Mouse (Mus musculus) heart, postnatal 36 days (tissue): ENCODE measurements around the gene Dyrk1b. TPM values are rescaled to one million over a fixed set of nuclear protein-coding genes. Genes with fewer than 3 reads are reported as not detected.
"Not testable (repeated sequence)": the region's sequence is repeated elsewhere in the genome, so short reads cannot be mapped to it uniquely, and the experiment has no call there.

Experiments used
- DNase-seq, 2 experiments: peaks; one replicate each; pipeline ENCODE4 v3.0.0; 2021 to 2022
- intact Hi-C: fragments of 180-260 bp; cut with DNase I; formaldehyde crosslinking; loops from one replicate; pipeline ENCODE4 v1.15.1; 2025
- total RNA-seq, 2 experiments: library from RNA; stranded (reverse); gene quantifications; 2 replicates each; pipeline ENCODE4 v1.2.3; 2021

Gene Dyrk1b
- total RNA-seq, 2 experiments from 2014 or later = 31.2 to 34.2 TPM

- no peak for DNase-seq
- intact Hi-C loops = no loop called here
These were observed 12.2 kb downstream of the Dyrk1b start for GRCm38 (mm10) chr7:28191489-28191888.

DNA sequence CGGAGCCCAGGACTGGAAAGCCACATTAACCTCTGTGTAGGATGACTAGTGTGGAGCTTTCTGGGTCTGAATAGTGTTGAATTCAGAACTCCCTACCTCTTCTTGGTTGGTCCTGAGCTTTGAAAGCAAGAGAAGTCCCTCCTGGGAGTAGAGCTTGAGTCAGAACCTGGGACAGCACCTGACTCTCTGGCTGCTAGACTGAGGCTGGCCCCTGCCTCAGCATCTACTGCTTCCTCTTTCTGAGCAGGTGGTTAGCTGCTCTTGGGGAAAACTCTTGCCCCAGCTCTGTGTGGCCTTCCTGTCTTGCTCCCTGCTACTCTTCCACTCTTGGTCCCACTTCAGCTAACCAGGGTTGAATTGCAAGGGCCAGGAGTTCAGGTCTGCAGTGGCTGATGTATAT lies 12.6 kb downstream of the Dyrk1b start:
- DNase-seq = no peak
- intact Hi-C loops = no loop called here

GRCm38 (mm10) chr7:28195414-28196098 lies 16.3 kb downstream of the Dyrk1b start:
- intact Hi-C loops = no loop called here
- DNase-seq = no peak

GRCm38 (mm10) chr7:28196528-28196927 lies 17.3 kb downstream of the Dyrk1b start:
- intact Hi-C loops = no loop called here
- no peak for DNase-seq

- no peak for DNase-seq
- intact Hi-C loops = no loop called here
These were observed 19.8 kb downstream of the Dyrk1b start for GRCm38 (mm10) chr7:28199054-28199453.

GRCm38 (mm10) chr7:28203207-28204108 lies 24.2 kb downstream of the Dyrk1b start:
- no peak for DNase-seq
- intact Hi-C loops = no loop called here

DNA sequence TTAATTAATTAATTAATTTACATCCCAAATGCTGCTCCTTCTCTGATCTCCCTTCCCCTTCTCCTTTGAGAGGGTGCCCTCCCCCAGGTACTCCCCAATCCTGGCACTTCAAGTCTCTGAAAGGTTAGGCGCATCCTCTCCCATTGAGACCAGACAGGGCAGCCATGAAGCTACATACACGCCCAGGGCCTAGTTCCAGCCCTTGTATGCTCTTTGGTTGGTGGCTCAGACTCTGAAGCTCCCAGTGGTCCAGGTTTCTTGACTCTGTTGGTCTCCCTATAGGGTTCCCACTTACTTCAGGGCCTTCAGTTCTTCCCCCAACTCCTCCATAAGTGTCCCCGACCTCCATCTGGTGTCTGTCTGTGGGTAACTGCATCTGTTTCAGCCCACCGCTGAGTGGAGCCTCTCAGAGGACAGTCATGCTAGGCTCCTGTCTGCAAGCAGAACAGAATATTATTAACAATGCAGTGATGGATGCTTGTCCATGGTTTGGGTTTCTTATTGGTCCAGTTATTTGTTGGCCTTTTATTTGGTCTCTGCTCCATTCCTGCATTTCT lies 26.9 kb downstream of the Dyrk1b start:
- DNase-seq = no peak
- intact Hi-C loops = no loop called here

DNA sequence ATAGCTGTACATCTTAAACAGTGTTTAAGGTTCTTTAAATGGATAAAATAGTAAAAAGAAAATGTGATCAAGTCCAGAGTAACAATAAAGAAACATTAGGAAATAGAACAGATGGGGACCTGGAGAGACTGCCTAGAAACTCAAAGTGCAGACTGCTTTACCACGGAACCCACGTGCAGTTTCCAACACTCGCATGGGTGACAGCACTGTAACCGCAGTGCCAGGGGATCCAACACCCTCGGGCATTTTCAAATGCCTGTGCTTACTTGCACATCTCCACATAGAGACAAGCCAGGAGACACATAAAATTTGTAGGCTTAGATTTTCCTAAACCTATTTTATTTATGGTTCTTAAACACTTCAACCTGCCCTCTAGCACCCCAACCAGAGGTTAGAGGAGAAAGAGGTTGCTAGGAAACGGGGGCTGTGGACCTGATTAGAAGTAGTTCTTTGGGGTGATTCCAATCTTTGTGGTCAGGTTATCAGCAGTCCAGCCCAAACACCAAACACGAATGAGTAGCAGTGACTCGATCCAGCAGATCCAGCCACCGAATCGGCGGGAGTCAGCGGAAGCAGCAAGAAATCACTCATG lies 29.2 kb downstream of the Dyrk1b start:
- intact Hi-C loops = no loop called here
- no peak for DNase-seq

GRCm38 (mm10) chr7:28208988-28209508 lies 29.8 kb downstream of the Dyrk1b start:
- intact Hi-C loops = no loop called here
- DNase-seq = peak; percentile 64 to 70

DNA sequence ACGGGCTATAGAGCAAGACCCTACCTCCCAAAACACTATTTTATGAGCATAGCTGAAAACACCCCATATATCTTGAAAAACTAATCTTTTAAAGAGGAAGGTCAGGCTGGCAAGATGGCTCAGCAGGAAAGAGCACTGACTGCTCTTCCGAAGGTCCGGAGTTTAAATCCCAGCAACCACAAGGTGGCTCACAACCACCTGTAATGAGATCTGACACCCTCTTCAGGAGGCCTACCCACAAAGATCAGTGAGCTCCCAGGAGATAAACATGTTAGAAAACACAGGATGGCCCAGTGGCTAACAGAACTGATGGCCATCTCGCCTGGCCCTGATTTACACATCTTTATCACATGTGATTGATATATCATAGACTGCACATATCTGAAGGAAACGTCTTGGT lies 31.5 kb downstream of the Dyrk1b start:
- intact Hi-C loops = loop anchor here (5.0 kb wide), 1 partner anchor 92 kb away; the partner anchor contains the start of gene Dll3
- no peak for DNase-seq

- intact Hi-C loops = loop anchor here (1.0 to 5.0 kb wide), 2 partner anchors 66 to 88 kb away; partner anchors contain the start of gene Dll3
- DNase-seq = peak; percentile 52 to 80
These were observed 34.9 kb downstream of the Dyrk1b start for GRCm38 (mm10) chr7:28214142-28214541.

DNA sequence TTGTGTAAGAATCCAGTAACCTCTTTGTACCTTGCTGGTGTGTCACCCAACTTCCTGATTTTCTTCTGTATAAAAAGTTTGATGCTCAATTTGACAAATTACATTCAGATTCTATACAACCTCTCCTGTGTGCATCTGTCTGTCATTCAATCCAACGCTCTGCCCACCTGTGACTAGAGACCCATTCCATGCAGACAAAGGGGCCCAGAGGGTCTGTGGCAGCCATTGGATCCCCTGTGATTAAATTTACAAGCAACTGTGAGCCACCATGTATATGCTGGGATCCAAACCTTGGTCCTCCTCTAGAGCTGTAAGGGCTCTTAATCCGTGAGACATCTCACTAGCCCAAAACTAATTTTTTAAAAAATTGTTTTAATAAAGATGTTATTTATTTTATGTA lies 36.7 kb downstream of the Dyrk1b start:
- DNase-seq, intact Hi-C loops: not testable (repeated sequence)

DNA sequence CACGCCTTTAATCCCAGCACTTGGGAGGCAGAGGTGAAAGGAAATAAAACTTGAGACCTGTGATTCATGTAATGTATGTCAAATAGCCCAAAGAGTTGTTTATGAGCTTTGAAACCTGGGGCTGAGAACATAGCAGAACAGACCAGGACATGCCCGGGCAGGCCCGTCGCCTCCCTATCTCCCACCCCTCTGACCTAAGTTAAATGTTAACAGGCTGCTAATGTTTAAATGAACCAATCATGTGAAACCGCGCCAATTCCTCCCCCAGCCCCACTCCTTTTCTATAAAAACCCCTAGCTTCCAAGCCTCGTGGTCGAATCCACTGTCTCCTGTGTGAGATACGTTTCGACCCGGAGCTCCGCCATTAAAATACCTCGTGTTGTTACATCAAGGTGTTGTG lies 38.5 kb downstream of the Dyrk1b start:
- DNase-seq, intact Hi-C loops: not testable (repeated sequence)

DNA sequence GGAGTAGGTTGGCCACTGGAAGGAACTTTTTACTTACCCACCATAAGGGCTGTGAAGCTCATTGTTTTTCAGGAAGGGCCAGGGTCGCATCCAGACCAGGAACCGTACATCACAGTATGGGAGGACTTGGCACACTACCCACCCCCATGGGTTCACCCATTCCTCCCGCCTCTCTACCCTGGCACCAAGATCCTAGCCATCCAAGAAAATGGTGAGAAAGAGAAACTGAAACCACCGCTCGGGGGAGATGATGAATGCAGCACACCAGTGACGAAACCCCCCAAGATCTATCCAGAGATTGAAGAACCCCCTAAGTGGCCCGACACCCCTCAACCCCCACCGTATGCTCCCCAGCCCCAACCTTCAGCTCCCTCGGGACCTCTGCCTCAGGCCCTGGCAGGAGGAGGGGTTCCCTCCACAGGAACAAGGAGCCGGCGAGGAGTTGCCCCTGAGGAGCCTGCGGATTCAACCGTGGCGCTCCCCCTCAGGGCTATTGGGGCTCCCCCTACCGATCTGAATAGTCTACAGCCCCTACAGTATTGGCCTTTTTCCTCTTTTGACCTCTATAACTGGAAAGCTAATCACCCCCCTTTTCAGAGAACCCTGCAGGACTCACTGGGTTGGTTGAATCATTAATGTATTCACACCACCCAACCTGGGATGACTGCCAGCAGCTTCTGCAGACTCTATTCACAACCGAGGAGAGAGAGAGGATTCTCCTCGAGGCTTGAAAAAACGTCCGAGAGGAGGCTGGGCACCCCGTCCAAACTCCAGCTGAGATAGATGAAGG lies 39.9 kb downstream of the Dyrk1b start:
- DNase-seq, intact Hi-C loops: not testable (repeated sequence)

GRCm38 (mm10) chr7:28226836-28227235 lies 47.6 kb downstream of the Dyrk1b start:
- intact Hi-C loops, DNase-seq: not testable (repeated sequence)

GRCm38 (mm10) chr7:28227421-28227820 lies 48.2 kb downstream of the Dyrk1b start:
- DNase-seq, intact Hi-C loops: not testable (repeated sequence)
